Mouse (Mus musculus): Measurements from ENCODE around the gene Mybbp1a.

DNA sequence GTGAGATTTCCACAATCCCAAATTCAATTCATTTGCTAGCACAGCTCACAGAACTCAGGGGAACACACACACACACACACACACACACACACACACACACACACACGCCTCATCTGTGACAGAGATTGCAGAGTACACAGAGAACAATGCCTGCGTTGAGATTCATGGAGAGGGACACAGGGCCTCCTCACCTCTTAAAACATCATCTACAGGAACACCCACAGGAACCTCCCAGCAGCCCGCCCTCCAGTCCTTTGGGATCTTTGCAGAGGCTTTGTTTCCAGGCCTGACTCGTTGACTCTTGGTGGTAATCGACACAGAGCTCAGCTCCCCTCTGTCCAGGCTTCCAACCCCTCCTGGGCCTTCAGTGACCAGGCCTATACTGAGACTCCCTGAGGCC is 36.0 kb downstream of the Mybbp1a start:
- TF ChIP-seq CTCF (IDR thresholded peaks at IDR 0.05; ENCODE audit: borderline replicate concordance, insufficient read depth, low read depth, low read length) (no peak), POLR2A (IDR thresholded peaks at IDR 0.05; ENCODE audit: borderline replicate concordance, insufficient read depth, low read length) (no peak)
